Mouse (Mus musculus): ENCODE data around the gene Ubtd1.

The Ubtd1 gene

GRCm38 (mm10) chr19:42021681-42022541 is 40.3 kb downstream of the Ubtd1 start:
- no peak for DNase-seq (ENCODE audit: low spot score in 2 of 2)

GRCm38 (mm10) chr19:42022542-42022848 is 40.9 kb downstream of the Ubtd1 start:
- DNase-seq (ENCODE audit: low spot score in 2 of 2) = no peak

GRCm38 (mm10) chr19:42026158-42026557 is 44.6 kb downstream of the Ubtd1 start:
- DNase-seq (ENCODE audit: low spot score in 2 of 2) = peak; percentile 80 to 86

GRCm38 (mm10) chr19:42031112-42031511 is 49.5 kb downstream of the Ubtd1 start:
- DNase-seq (ENCODE audit: low spot score in 2 of 2) = no peak

GRCm38 (mm10) chr19:42033611-42034010 is 52.0 kb downstream of the Ubtd1 start:
- no peak for DNase-seq (ENCODE audit: low spot score in 2 of 2)

GRCm38 (mm10) chr19:42034146-42034775 is 52.7 kb downstream of the Ubtd1 start:
- DNase-seq (ENCODE audit: low spot score in 2 of 2) = no peak

GRCm38 (mm10) chr19:42034881-42035455 is 53.4 kb downstream of the Ubtd1 start:
- no peak for DNase-seq (ENCODE audit: low spot score in 2 of 2)

GRCm38 (mm10) chr19:42035456-42036248 is 54.1 kb downstream of the Ubtd1 start, which contains the start of gene Ankrd2:
Ankrd2 (plus strand) TSS chr19:42036000.
- peak; percentile 85 to 86 for DNase-seq (ENCODE audit: low spot score in 2 of 2)

GRCm38 (mm10) chr19:42036357-42036756 is 54.8 kb downstream of the Ubtd1 start:
- no peak for DNase-seq (ENCODE audit: low spot score in 2 of 2)

- no peak for DNase-seq (ENCODE audit: low spot score in 2 of 2)
Observed at GRCm38 (mm10) chr19:42037167-42037702, 55.7 kb downstream of the Ubtd1 start.

- no peak for DNase-seq (ENCODE audit: low spot score in 2 of 2)
Observed at GRCm38 (mm10) chr19:42038310-42038709, 56.7 kb downstream of the Ubtd1 start.

- DNase-seq (ENCODE audit: low spot score in 2 of 2) = no peak
Observed at GRCm38 (mm10) chr19:42043988-42044387, 62.4 kb downstream of the Ubtd1 start.

- peak; percentile 78 to 81 for DNase-seq (ENCODE audit: low spot score in 2 of 2)
Observed at GRCm38 (mm10) chr19:42045269-42046102, 63.9 kb downstream of the Ubtd1 start, which contains the start of gene Hoga1. Hoga1 (plus strand) TSS chr19:42045610.

- no peak for DNase-seq (ENCODE audit: low spot score in 2 of 2)
Observed at GRCm38 (mm10) chr19:42050251-42050650, 68.7 kb downstream of the Ubtd1 start.

- DNase-seq (ENCODE audit: low spot score in 2 of 2) = no peak
Observed at GRCm38 (mm10) chr19:42051351-42051750, 69.8 kb downstream of the Ubtd1 start.

- DNase-seq (ENCODE audit: low spot score in 2 of 2) = no peak
Observed at GRCm38 (mm10) chr19:42051948-42052347, 70.4 kb downstream of the Ubtd1 start, which contains the start of gene 4933411K16Rik. 4933411K16Rik (plus strand) TSS chr19:42052248.

GRCm38 (mm10) chr19:42054255-42054654 is 72.7 kb downstream of the Ubtd1 start:
- no peak for DNase-seq (ENCODE audit: low spot score in 2 of 2)

GRCm38 (mm10) chr19:42055881-42056280 is 74.3 kb downstream of the Ubtd1 start:
- DNase-seq (ENCODE audit: low spot score in 2 of 2) = no peak

GRCm38 (mm10) chr19:42056719-42057409 is 75.3 kb downstream of the Ubtd1 start:
- no peak for DNase-seq (ENCODE audit: low spot score in 2 of 2)

- no peak for DNase-seq (ENCODE audit: low spot score in 2 of 2)
Observed at GRCm38 (mm10) chr19:42058426-42058825, 76.9 kb downstream of the Ubtd1 start.
